Mouse (Mus musculus): Measurements from ENCODE around the gene Zgpat. TPM values are rescaled to one million over a fixed set of nuclear protein-coding genes. Genes with fewer than 3 reads are reported as not detected.

Gene Zgpat
- polyA plus RNA-seq, 1 experiment, result 11.5 TPM

- Histone ChIP-seq H3K27ac (ENCODE audit: insufficient read depth, low read length) (no peak overlapping the region), H3K4me3 (ENCODE audit: low read depth, low read length) (peak overlapping the region; percentile 86), H3K9me3 (replicated peaks; ENCODE audit: control insufficient read depth, insufficient read depth, low read length, poor library complexity, severe bottlenecking) (0 out of 2 replicates have a peak, but pooled peaks cover 2% of the 10 kb centered on the region), H3K9ac (ENCODE audit: low read depth, poor library complexity, severe bottlenecking) (peak overlapping the region; percentile 93), H3K4me1 (ENCODE audit: control insufficient read depth, insufficient read depth, low read length) (no peaks in the 10 kb centered on the region), H3K27me3 (ENCODE audit: control insufficient read depth, insufficient read depth, low read length, poor library complexity, severe bottlenecking) (no peaks in the 10 kb centered on the region), H3K36me3 (ENCODE audit: control insufficient read depth, insufficient read depth, low read length, poor library complexity, severe bottlenecking) (peaks cover 20% of the 10 kb centered on the region)
- no peak for TF ChIP-seq EP300 (IDR thresholded peaks at IDR 0.05; ENCODE audit: insufficient read depth, low read depth, low read length)
- TF ChIP-seq CTCF (IDR thresholded peaks at IDR 0.05; ENCODE audit: low read depth, low read length), result no peak
- TF ChIP-seq POLR2A (IDR thresholded peaks at IDR 0.05; ENCODE audit: insufficient read depth, low read length), result no peak
Measured at GRCm38 (mm10) chr2:181364487-181364859, 255 bp upstream of the Zgpat start.

GRCm38 (mm10) chr2:181365655-181366075, 937 bp downstream of the Zgpat start:
- no peak for TF ChIP-seq EP300 (IDR thresholded peaks at IDR 0.05; ENCODE audit: insufficient read depth, low read depth, low read length)
- 0 out of 2 replicates have a peak, but pooled peaks cover 4% of the 10 kb centered on the region for H3K9me3 ChIP-seq (replicated peaks; ENCODE audit: control insufficient read depth, insufficient read depth, low read length, poor library complexity, severe bottlenecking)
- H3K36me3 ChIP-seq (ENCODE audit: control insufficient read depth, insufficient read depth, low read length, poor library complexity, severe bottlenecking), result peaks cover 12% of the 10 kb centered on the region
- no peaks in the 10 kb centered on the region for H3K27me3 ChIP-seq (ENCODE audit: control insufficient read depth, insufficient read depth, low read length, poor library complexity, severe bottlenecking)
- peak overlapping the region; percentile 64 for H3K27ac ChIP-seq (ENCODE audit: insufficient read depth, low read length)
- H3K4me3 ChIP-seq (ENCODE audit: low read depth, low read length), result peak overlapping the region; percentile 86
- peak overlapping the region; percentile 93 for H3K9ac ChIP-seq (ENCODE audit: low read depth, poor library complexity, severe bottlenecking)
- no peaks in the 10 kb centered on the region for H3K4me1 ChIP-seq (ENCODE audit: control insufficient read depth, insufficient read depth, low read length)

- no peak for TF ChIP-seq EP300 (IDR thresholded peaks at IDR 0.05; ENCODE audit: insufficient read depth, low read depth, low read length)
- TF ChIP-seq CTCF (IDR thresholded peaks at IDR 0.05; ENCODE audit: low read depth, low read length), result peak; percentile 9
- H3K27me3 ChIP-seq (ENCODE audit: control insufficient read depth, insufficient read depth, low read length, poor library complexity, severe bottlenecking), result no peaks in the 10 kb centered on the region
- 0 out of 2 replicates have a peak, but pooled peaks cover 4% of the 10 kb centered on the region for H3K9me3 ChIP-seq (replicated peaks; ENCODE audit: control insufficient read depth, insufficient read depth, low read length, poor library complexity, severe bottlenecking)
- no peak overlapping the region for H3K4me3 ChIP-seq (ENCODE audit: low read depth, low read length)
- no peak overlapping the region for H3K9ac ChIP-seq (ENCODE audit: low read depth, poor library complexity, severe bottlenecking)
- no peaks in the 10 kb centered on the region for H3K4me1 ChIP-seq (ENCODE audit: control insufficient read depth, insufficient read depth, low read length)
- no peak overlapping the region for H3K27ac ChIP-seq (ENCODE audit: insufficient read depth, low read length)
- H3K36me3 ChIP-seq (ENCODE audit: control insufficient read depth, insufficient read depth, low read length, poor library complexity, severe bottlenecking), result peaks cover 4% of the 10 kb centered on the region
Measured at GRCm38 (mm10) chr2:181370001-181370400, 5.3 kb downstream of the Zgpat start.

GRCm38 (mm10) chr2:181375787-181376186, 11.1 kb downstream of the Zgpat start:
- peaks cover 3% of the 10 kb centered on the region; the same call in 1 of the 2 replicates for H3K36me3 ChIP-seq (ENCODE audit: control insufficient read depth, insufficient read depth, low read length, poor library complexity, severe bottlenecking)
- no peak overlapping the region for H3K9ac ChIP-seq (ENCODE audit: low read depth, poor library complexity, severe bottlenecking)
- H3K9me3 ChIP-seq (replicated peaks; ENCODE audit: control insufficient read depth, insufficient read depth, low read length, poor library complexity, severe bottlenecking), result no peaks in the 10 kb centered on the region
- H3K4me1 ChIP-seq (ENCODE audit: control insufficient read depth, insufficient read depth, low read length), result no peaks in the 10 kb centered on the region
- TF ChIP-seq CTCF (IDR thresholded peaks at IDR 0.05; ENCODE audit: low read depth, low read length) (no peak), EP300 (IDR thresholded peaks at IDR 0.05; ENCODE audit: insufficient read depth, low read depth, low read length) (no peak), POLR2A (IDR thresholded peaks at IDR 0.05; ENCODE audit: insufficient read depth, low read length) (no peak)
- no peak overlapping the region for H3K27ac ChIP-seq (ENCODE audit: insufficient read depth, low read length)
- H3K27me3 ChIP-seq (ENCODE audit: control insufficient read depth, insufficient read depth, low read length, poor library complexity, severe bottlenecking), result no peaks in the 10 kb centered on the region
- H3K4me3 ChIP-seq (ENCODE audit: low read depth, low read length), result no peak overlapping the region

- TF ChIP-seq POLR2A (IDR thresholded peaks at IDR 0.05; ENCODE audit: insufficient read depth, low read length) (no peak), EP300 (IDR thresholded peaks at IDR 0.05; ENCODE audit: insufficient read depth, low read depth, low read length) (no peak)
- H3K36me3 ChIP-seq (ENCODE audit: control insufficient read depth, insufficient read depth, low read length, poor library complexity, severe bottlenecking), result peaks cover 3% of the 10 kb centered on the region; the same call in 1 of the 2 replicates
- H3K4me3 ChIP-seq (ENCODE audit: low read depth, low read length), result no peak overlapping the region
- no peak overlapping the region for H3K9ac ChIP-seq (ENCODE audit: low read depth, poor library complexity, severe bottlenecking)
- H3K9me3 ChIP-seq (replicated peaks; ENCODE audit: control insufficient read depth, insufficient read depth, low read length, poor library complexity, severe bottlenecking), result no peaks in the 10 kb centered on the region
- no peaks in the 10 kb centered on the region for H3K4me1 ChIP-seq (ENCODE audit: control insufficient read depth, insufficient read depth, low read length)
- no peak overlapping the region for H3K27ac ChIP-seq (ENCODE audit: insufficient read depth, low read length)
- no peaks in the 10 kb centered on the region for H3K27me3 ChIP-seq (ENCODE audit: control insufficient read depth, insufficient read depth, low read length, poor library complexity, severe bottlenecking)
Measured at GRCm38 (mm10) chr2:181377230-181377629, 12.5 kb downstream of the Zgpat start.

GRCm38 (mm10) chr2:181378701-181379100, 14.0 kb downstream of the Zgpat start:
- Histone ChIP-seq H3K9ac (ENCODE audit: low read depth, poor library complexity, severe bottlenecking) (no peak overlapping the region), H3K36me3 (ENCODE audit: control insufficient read depth, insufficient read depth, low read length, poor library complexity, severe bottlenecking) (peaks cover 3% of the 10 kb centered on the region; the same call in 1 of the 2 replicates), H3K4me1 (ENCODE audit: control insufficient read depth, insufficient read depth, low read length) (no peaks in the 10 kb centered on the region), H3K27me3 (ENCODE audit: control insufficient read depth, insufficient read depth, low read length, poor library complexity, severe bottlenecking) (no peaks in the 10 kb centered on the region), H3K4me3 (ENCODE audit: low read depth, low read length) (no peak overlapping the region), H3K9me3 (replicated peaks; ENCODE audit: control insufficient read depth, insufficient read depth, low read length, poor library complexity, severe bottlenecking) (no peaks in the 10 kb centered on the region), H3K27ac (ENCODE audit: insufficient read depth, low read length) (no peak overlapping the region)
- TF ChIP-seq POLR2A (IDR thresholded peaks at IDR 0.05; ENCODE audit: insufficient read depth, low read length) (no peak), CTCF (IDR thresholded peaks at IDR 0.05; ENCODE audit: low read depth, low read length) (no peak), EP300 (IDR thresholded peaks at IDR 0.05; ENCODE audit: insufficient read depth, low read depth, low read length) (no peak)
